Mouse (Mus musculus) layer of hippocampus, adult 9-11 months (tissue): ENCODE results near the gene Nkapl.
"Not testable (repeated sequence)": the region's sequence is repeated elsewhere in the genome, so short reads cannot be mapped to it uniquely, and the experiment has no call there.

ENCODE experiments used
- DNase-seq: peaks from one replicate; pipeline ENCODE4 v3.0.0; 2022

Gene Nkapl

DNA sequence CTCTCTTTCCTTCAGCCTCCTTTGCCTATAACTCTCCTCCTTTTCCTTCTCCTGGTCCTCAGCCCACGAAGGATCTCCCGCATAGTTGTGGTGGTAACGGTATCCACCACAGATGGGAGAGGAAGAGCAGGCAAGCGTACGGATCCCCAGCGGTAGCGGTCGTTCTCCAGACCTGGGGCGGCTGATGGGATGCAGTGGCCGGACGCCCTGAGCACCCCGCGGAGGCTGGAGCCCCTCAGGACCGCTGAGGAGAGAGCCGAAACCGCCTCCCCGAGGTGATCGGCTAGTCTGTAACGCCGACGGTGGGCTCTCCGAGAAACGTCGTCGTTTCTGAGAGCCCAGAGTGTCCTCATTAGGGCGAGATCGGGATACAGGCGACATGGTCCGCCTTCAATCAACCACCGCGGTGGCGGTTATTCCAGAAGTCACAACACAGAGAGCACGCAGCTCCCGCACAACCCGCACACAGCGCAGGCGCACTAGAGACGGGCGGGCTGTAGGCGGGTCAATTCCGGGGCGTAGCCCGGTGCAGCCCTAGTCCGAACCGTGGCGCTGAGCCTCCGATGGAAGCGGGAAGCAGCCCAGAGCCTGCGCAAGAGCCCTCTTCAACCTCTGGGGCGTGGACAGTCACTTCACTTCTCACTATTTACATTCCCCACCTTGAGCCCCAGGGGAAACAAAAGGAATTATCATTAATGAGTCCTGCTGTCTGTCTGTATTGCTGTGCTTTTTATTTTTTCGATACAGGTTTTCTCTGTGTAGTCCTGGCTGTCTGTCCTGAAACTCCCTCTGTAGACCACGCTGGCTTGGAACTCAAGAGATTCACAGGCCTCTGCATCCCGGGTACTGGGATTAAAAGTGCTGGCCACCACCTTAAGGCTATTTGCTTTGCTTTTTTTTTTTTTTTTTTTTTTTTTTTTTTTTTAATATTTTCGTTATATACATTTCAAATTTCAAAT is at the start of gene Nkapl:
Gene Nkapl, minus strand, starts transcription at position 449 of the 959 bp plus-strand sequence.
- peak; percentile 79 for DNase-seq

DNA sequence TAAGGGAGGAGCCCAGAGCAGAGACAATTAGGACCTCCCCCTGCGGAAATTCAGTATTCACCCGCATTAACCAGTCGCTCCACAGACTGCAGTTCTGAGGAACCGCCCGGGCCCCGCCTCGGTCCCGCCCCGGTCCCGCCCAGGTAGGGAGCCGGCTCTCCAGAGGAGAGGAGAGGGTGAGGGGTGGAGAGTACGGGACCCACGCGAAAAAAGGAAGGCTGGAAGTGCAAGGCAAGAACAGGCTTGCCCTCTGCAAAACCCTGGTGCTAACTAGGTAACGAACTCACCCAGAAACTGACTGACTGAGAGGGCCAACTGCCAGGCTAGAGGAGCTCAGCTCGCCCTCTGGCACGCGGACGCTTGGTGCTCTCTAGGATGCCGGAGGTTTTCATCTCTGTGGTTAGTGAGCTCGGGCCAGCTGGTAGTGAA is 37.9 kb upstream of the Nkapl start:
- peak; percentile 75 for DNase-seq

DNA sequence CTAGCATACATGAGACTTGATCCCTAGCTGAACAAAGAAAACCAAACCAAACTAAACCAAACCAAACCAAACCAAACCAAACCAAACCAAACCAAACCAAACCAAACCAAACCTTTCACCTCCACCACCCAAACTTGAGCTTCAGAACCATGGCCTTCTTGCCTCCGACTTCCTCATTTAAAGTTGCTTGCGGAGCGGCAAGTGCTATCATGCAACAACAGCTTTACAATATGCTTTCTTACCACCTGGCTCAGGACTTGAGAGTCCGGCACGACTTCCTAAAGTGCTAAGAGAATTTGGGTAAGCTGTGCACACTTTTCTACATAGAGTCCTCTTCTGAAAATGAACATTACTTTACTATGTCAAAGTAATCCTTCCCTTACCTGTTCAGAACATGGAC is 34.0 kb upstream of the Nkapl start:
- DNase-seq: no peak

DNA sequence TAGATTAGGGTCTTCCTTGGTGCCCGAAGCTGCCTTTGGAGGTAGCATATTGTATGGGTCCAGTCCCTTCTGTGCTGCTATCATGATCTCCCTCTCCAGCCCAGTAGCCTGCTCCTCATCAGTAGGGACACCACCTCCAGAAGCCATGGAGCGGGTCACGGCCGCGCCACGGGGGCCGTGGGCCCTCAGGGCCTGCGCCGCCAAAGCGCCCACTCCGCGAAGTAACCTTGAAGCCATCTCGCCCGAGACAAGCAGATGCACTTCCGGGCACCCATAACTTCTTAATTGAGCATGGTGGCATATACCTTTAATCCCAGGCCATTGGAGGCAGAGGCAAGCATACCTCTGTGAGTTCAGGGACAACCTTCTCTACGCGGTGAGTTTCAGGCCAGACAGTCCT is 32.9 kb upstream of the Nkapl start, which contains the start of gene Gm11273:
Gene Gm11273, minus strand, starts transcription at position 237 of the 400 bp plus-strand sequence.
- DNase-seq: not testable (repeated sequence)

DNA sequence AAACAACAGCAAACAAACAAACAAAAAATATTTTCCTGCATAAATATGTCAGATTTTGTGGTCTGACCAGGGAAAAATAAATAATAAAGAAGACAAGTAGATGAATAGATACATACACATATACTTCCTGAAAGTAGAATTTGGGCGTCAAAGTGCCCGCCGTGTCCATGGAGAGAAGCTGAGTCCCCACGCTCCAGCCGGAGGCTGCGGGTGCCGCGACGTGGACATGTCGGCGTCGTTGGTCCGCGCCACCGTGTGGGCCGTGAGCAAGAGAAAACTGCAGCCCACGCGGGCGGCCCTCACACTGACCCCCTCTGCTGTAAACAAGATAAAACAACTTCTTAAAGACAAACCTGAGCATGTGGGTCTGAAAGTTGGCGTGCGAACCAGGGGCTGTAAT is 26.8 kb upstream of the Nkapl start, which contains the start of gene AK157302:
Gene AK157302, plus strand, starts transcription at position 144 of the 400 bp plus-strand sequence.
- DNase-seq: peak; percentile 5

DNA sequence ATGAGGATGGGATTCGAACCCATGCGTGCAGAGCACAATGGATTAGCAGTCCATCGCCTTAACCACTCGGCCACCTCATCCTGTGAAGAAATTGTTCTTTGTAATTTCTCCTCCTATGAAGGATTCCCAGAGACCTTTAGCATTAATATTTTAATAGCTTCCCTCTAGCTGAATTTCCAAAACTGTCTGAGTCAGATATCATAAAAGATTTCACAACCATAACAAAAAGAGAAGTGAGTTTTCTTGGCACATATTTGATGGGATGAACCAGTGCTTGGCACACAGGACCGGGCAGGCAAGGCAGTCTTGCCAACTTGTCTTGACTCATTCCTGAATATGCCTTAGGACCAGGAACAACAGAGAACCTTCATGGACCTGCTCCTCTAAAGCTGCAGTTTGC is 24.5 kb upstream of the Nkapl start:
- no peak for DNase-seq

DNA sequence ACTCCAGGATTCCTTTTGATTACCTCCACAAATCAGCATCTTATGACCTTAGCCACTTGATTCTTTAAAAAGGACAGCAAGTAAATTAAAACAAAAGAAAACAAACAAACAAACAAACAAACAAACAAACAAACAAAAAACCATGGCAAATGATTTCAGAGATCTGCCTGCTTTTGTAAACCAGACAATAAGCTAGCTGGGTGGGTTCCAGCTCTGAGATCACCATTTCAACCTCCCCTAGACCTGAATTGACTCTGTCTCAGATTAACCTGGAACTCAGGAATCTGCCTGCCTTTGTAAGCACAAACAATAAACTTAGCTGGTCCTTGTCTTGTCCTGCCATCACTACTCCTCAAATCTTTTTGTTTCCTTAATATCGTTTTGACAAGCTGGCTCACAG is 18.6 kb upstream of the Nkapl start:
- no peak for DNase-seq

DNA sequence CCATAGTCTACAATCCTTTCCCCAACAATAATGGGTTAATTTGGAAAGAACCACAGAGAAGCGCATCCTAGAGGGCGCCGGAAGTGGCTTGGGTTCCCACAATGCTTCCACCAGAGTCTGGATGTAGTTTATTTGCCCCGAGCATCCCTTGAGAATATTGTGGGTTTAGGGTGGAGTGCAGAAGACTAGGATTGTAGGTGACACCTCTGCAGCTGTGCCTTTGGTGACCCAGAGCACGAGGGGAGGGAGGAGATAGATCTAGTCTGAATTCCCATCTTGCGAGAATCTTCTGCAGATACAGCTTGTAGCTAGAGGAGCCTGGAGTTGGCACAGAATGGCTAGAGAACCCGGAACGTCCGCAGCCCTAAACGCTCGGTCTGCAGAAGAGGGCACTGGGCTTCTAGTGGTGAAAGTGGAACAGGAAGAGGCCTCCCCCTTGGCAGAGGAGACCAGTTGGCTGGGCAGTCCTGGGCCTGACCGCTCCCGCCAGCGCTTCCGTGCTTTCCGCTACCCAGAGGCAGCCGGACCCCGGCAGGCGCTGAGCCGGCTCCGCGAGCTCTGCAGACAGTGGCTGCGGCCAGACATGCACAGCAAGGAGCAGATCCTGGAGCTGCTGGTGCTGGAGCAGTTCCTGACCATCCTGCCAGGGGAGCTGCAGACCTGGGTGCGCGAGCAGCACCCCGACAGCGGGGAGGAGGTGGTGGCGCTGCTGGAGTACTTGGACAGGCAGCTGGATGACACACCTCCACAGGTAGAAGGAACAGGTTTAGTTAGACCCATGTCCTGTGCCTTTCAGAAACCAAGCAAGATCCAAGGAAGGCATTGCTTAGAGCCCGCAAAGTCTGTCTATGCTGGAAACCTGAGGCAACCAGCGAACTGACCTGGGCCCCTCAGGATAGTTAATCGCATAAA is 10.7 kb upstream of the Nkapl start, which contains the start of the genes Zkscan4 and Gm10065:
Gene Zkscan4, plus strand, starts transcription at position 149 of the 912 bp plus-strand sequence.
Gene Gm10065, minus strand, starts transcription at position 683 of the 912 bp plus-strand sequence.
- peak; percentile 67 for DNase-seq

DNA sequence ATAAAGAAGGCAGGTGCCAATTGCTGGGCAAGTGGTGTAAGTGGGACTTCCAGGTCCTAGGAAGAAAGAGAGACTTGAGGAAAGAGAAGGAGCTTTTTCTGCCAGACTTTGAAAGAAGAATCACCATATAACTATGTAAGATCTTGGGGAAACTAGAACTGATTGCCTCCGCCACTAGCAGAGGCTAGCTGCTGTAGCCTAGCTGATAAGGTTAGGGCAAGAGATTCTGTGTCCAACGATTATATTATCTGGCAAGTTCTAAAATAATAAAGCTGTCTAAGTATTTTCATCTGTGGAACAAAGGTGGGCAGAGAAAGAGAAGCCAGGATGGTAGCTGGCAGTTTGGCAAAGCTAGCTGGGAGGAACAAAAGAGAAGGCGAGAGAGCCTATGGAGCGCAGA is 4.1 kb upstream of the Nkapl start:
- no peak for DNase-seq

DNA sequence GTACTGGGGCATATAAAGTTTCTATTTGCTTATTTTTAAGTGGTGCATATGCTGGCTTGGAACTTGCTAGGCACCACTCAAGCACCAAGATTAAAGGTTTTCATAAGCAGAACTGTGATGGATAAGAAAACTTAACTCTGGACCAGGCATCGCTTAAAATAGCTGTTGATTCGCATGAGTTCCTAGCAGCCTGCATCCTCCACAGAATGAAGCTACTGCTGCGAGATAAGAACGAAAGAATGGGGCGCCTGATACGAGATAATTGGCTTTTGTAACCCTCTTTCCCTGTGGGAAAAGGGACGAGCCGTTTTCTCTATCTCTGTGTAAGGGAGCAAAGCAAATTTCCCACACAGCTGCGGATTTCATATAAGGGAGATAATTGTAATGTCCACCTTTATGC is 788 bp upstream of the Nkapl start:
- no peak for DNase-seq

DNA sequence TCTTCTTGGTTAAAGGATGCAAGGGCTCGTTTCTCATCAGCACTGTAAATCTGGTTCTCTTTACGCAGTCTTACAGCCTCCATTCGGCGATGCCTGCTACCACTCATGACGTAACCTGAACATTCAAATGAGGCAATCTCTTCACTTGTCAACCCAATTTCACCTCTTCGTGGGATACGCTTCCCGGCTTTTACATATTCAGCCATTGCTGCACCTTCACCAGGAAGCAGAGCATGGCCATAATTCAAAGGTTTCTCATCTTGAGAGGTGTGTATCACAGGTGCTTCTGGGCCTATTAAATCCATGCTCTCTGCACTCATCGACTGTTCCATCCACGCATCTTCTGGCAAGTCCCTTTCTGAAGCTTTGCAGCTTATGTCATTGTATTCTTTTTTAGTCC is 973 bp downstream of the Nkapl start:
- no peak for DNase-seq

DNA sequence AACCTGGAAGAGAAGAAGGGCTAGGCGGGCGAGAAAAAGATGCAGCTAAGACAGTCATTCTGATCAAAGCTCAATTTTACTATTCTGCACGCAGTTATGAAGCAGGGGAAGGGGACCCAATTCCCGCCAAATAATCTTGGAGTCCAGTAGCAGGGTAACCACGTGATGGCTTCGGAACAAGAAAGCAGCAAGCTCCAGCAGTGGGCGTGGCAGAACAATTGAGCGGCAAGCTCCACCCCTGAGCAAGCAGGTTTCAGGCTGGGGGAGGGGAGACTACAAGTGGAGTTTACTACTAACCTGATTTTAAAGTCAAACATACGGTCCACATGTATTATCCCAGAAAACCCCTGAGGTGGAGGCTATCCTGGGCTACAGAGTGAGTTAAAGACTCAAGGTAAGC is 5.8 kb downstream of the Nkapl start:
- not testable (repeated sequence) for DNase-seq

DNA sequence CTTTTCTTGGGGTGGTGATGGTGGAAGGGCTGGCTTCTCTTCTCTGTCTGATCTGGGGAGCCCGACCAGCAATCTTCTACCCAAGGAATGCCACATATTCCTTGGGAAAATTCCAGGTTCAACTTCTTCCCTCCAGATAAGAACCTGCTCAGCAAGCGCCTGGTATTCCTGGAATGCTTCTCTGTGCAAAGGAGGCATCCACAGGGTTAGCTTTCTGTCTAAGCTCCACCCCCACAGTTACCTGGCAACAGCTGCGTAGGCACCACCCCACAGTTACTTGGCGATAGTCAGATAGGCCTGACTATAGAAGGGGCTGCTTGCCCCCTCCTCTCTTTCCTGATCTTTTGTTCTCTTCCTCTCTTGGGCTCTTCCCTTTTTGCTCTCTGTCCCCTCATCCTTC is 12.0 kb downstream of the Nkapl start:
- DNase-seq: no peak

DNA sequence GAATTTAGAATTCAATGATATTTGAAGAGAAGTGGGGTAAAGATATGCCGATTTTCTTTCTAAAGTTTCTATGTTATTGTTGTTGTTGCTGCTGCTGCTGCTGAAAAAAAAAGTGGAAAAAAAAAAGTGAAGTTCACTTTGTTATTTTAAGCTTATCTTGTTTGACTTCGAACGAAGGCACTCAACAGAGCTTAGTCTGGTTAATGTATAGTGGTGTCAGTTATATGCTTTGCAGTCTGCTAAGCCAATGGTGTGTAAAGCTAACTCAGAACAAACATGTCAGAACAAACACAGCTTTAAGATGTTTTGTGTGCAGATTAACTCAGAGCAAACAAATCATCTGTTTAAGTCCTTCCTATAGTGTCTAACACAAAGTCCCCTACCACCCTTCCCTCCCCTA is 14.2 kb downstream of the Nkapl start:
- no peak for DNase-seq

DNA sequence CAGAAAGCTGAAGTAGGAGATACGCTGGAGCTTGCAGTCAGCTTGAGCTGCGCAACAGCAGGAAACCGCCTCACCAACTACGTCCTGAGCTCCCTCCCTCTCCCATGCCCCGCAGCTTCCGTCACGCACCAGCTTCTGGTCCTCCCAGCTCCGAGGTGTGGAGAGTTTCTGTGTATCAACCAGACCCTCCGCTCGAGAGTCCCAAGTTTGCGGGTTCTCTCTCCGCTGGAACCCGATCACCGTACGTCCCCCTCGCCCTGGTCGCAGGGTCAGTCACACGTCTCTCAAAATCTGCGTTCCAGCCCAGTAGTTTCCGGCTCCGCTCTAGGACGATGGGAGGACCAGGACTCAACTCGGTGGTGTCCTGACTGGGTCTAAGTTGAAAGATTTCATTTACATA is 14.9 kb downstream of the Nkapl start, which contains the start of gene Zscan26:
Gene Zscan26, minus strand, starts transcription at position 282 of the 400 bp plus-strand sequence.
- DNase-seq: peak; percentile 82

DNA sequence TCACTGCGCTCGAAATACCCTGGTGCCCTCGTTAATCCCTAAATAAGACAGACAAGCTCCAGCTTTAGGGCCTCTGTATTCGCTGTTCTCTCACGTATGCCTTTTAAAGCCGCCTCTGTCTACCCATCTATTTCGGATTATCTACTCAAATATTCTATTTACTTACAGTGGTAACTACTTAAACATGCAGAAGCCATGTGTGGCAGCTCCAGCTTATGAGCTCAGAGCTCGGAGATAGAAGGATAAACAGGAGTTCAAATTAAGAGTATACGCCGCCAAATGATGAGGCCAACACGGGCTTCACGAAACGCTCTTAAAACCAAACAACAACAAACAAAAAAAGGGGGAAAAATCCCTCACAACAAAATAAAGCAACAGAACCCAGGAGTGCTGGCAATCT is 15.3 kb downstream of the Nkapl start:
- DNase-seq: no peak

DNA sequence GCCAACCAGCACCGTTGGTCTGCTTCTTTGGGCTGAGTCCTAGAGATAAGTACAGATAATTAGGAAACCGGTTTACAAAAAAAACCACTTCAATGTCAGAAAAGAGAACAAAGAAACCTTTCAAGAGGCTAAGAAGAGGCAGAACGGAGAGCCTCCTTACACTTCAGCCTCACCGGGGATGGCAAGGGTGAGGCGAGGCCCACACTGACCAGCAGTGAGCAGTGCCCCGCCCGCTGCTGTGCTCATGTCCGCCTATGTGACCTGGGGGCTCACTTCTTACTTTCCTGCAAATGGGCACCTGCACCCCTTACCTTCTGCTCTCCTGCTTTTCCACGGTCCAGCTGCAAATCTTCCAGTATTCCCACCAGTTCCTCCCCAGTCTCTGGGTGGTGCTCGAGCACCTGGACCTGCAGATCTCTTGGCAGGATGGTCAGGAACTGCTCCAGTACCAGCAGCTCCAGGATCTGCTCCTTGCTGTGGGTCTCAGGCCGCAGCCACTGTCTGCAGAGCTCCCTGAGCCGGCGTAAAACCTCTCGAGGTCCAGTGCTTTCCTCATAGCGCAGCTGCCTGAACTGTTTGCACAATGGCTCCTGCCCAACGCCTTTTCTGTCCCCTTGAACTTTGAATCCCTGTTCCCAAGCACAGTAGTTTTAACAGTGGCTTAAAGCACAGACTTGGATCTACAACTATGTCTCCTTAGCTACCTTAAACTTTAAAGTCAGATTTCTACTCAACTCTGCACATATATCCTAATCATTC is 20.3 kb downstream of the Nkapl start:
- DNase-seq: no peak

DNA sequence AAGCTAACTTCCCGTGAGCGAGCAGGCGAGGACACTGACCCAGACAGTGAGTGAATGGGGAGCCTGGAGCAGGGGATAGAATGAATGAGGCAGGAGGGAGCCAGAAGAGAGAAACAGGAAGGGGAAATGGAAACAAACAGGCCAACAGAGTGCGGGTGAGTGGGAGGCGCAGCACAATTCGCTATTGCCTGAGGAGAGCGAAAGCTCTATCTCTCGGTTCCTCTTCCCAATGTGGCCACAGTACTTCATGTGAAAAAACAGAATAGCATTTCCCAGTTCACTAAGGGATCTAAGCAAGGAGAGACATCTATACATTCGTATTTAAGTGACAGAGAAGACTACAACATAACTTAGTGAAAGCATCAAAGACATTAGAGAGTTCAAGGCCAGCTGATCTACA is 21.5 kb downstream of the Nkapl start:
- DNase-seq: no peak

DNA sequence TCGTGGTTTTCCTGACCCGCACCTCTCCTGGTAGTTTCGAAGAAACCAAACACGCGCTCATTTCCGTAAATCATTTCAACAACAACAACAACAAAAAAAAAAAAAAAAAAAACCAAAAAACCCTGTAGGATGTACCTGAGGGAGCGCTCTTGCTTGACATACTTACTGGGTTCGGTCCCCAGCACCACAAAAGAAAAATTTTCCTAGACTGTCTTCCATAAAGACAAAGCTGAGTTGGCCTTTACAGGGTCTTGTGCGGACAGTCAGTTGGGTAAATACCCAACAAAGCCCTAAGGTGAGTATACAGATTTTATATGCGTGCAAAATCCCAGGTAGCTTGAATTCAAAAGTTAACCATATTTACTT is 27.1 kb downstream of the Nkapl start:
- no peak for DNase-seq

DNA sequence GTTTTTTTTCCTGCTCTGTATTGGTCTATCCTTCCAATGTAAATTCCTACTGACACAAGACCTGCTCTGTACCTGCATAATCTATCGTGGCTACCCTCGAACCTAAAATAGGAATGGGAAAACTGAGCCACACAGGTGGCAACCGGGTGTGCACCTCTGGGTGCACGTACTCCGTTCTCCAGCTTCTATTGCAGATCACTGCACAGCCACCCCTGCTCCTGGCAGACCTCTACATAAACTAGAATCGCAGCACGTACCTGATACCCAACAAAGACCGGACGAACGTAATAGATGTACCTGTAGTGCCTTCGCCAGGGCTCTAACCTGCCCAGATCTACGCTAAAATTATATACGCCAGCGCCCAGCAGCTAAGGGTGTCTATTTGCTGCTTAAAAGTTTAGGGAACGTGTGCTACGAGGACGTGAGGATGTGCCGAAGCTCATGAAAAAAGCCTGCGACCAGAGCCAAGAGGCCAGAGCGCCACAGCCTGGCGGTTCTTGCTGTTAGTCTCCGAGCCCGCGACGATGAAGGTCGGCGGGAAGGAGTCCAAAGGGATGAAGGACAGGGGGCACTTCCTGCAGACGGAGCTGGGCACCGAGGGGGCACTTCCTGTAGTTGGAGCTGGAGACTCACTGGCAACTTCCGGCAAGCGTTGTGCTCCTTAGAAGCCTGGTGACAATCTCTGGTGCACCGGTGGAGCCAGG is 27.7 kb downstream of the Nkapl start, which contains the start of gene Pgbd1:
Gene Pgbd1, minus strand, starts transcription at position 556 of the 704 bp plus-strand sequence.
- DNase-seq: peak; percentile 75

DNA sequence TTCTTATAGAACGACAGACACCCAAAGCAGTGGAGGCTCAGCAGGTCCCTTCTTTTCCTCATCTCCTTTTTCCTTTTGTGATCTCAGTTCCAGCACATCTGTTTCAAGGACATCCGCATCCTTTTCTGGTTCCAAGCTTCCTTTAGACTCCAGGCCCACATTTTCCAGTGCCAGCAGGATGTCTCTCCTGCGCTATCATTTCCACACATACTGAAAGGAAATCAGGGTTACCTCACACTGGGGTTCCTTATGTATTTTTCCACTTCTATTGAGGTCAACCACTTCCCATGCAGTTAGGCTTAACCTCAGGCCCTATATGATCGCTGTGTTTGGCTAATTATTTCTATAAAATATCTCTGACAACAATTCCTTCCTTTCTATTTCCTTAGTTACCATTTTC is 32.8 kb downstream of the Nkapl start:
- DNase-seq: no peak

DNA sequence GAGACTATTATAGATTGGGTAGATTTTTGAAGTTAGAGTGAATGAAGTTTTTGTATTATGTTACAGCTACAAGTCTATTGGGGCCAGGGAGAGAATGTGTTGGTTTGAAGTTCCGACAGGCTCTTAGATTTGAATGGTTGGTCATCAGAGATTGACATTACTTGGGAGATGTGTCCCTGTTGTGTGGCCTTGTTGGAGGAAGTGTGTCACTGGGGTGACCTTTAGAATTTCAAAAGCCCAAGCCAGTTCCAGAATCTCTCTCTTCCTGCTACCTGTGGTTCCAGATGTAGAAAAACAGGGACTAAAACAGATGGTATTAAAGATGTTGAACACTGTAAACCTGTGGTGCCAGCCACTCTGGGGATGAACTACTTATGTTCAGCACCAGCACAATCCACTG is 40.7 kb downstream of the Nkapl start:
- DNase-seq: no peak
